Mouse (Mus musculus): ENCODE data around the gene Krcc1.

- TF ChIP-seq CTCF (IDR thresholded peaks at IDR 0.05 in 2 of 3, conservative IDR thresholded peaks at IDR 0.05 in 1 of 3; ENCODE audit: control insufficient read depth in 1 of 3, insufficient read depth in 1 of 3, low read depth in 2 of 3, low read length in 3 of 3, poor library complexity in 1 of 3, severe bottlenecking in 1 of 3), result no peak
- no peak for TF ChIP-seq EP300 (IDR thresholded peaks at IDR 0.05; ENCODE audit: low read depth in 1 of 2, low read length in 2 of 2)
- TF ChIP-seq POLR2A (IDR thresholded peaks at IDR 0.05; ENCODE audit: control insufficient read depth in 1 of 2, insufficient read depth in 1 of 2, low read depth in 1 of 2, low read length in 2 of 2, poor library complexity in 1 of 2), result no peak
- TF ChIP-seq GATA1 (IDR thresholded peaks at IDR 0.05; ENCODE audit: low read depth, low read length), result no peak
- no peak for TF ChIP-seq MEF2A (IDR thresholded peaks at IDR 0.05; ENCODE audit: extremely low read depth, insufficient replicate concordance, low read depth, low read length, poor library complexity, severe bottlenecking)
- TF ChIP-seq ZKSCAN1 (IDR thresholded peaks at IDR 0.05; ENCODE audit: low read depth, low read length), result no peak
- no peak for TF ChIP-seq USF2 (IDR thresholded peaks at IDR 0.05; ENCODE audit: borderline replicate concordance in 1 of 2, insufficient read depth in 1 of 2, low read depth in 1 of 2, low read length in 2 of 2)
- no peak for TF ChIP-seq MYC (IDR thresholded peaks at IDR 0.05; ENCODE audit: low read depth, low read length)
- TF ChIP-seq JUND (IDR thresholded peaks at IDR 0.05; ENCODE audit: low read depth, low read length), result no peak
Observed at GRCm38 (mm10) chr6:71274621-71275020, 3.1 kb downstream of the Krcc1 start.
